Mouse (Mus musculus): ENCODE data around the gene Cnot3.

GRCm38 (mm10) chr7:3704475-3704874 lies 59.4 kb downstream of the Cnot3 start:
- TF ChIP-seq CTCF (IDR thresholded peaks at IDR 0.05; ENCODE audit: extremely low read depth, insufficient read length, insufficient replicate concordance, low read depth, low read length): no peak
- no peak for TF ChIP-seq POLR2A (IDR thresholded peaks at IDR 0.05; ENCODE audit: low read depth, low read length)

Measured in small intestine, adult 2 months (tissue).